Mouse (Mus musculus) hindbrain, embryonic 14.5 days (tissue): ENCODE measurements around the gene Ddc. TPM values are rescaled to one million over a fixed set of nuclear protein-coding genes. Genes with fewer than 3 reads are reported as not detected.

Source experiments
- ATAC-seq: fragments of 200-750 bp; cut with Nextera tagmentation; 2 replicates; pipeline ENCODE4 v1.8.0; 2017; ENCODE audit warnings: moderate number of reproducible peaks, mild to moderate bottlenecking, moderate TSS enrichment, moderate library complexity; ENCODE audit not compliant: low FRiP score
- DNase-seq: peaks from one replicate; pipeline ENCODE4 v3.0.0-alpha.2; 2015; ENCODE audit warnings: low spot score
- H3K27ac ChIP-seq: fragments of 300-500 bp; sonication (generic); 2 replicates; pipeline ENCODE4 v1.5.1; 2014; ENCODE audit warnings: mild to moderate bottlenecking, moderate library complexity
- H3K27me3 ChIP-seq: fragments of 300-500 bp; sonication (generic); 2 replicates; pipeline ENCODE4 v1.6.1; 2014; ENCODE audit warnings: mild to moderate bottlenecking, low read length, mixed read lengths; ENCODE audit not compliant: control insufficient read depth, insufficient read depth
- H3K36me3 ChIP-seq: fragments of 300-500 bp; sonication (generic); replicated peaks from 2 replicates; pipeline ENCODE4 v1.6.1; 2014; ENCODE audit not compliant: control insufficient read depth, insufficient read depth
- H3K4me1 ChIP-seq: fragments of 300-500 bp; sonication (generic); replicated peaks from 2 replicates; pipeline ENCODE4 v1.6.1; 2014; ENCODE audit warnings: antibody characterized with exemption, low read length, mixed read lengths; ENCODE audit not compliant: control insufficient read depth, insufficient read depth
- H3K4me2 ChIP-seq: fragments of 300-500 bp; sonication (generic); replicated peaks from 2 replicates; pipeline ENCODE4 v1.6.1; 2014; ENCODE audit warnings: mild to moderate bottlenecking, moderate library complexity
- H3K4me3 ChIP-seq: fragments of 300-500 bp; sonication (generic); replicated peaks from 2 replicates; pipeline ENCODE4 v1.5.1; 2014; ENCODE audit warnings: mild to moderate bottlenecking, low read length
- H3K9ac ChIP-seq: fragments of 300-500 bp; sonication (generic); 2 replicates; pipeline ENCODE4 v1.6.1; 2014
- H3K9me3 ChIP-seq: fragments of 300-500 bp; sonication (generic); 2 replicates; pipeline ENCODE4 v1.6.1; 2016; ENCODE audit warnings: low read length; ENCODE audit not compliant: control insufficient read depth
- WGBS: fragments of 180-500 bp; shearing (Covaris S2); extraction: QIAGEN DNeasy Blood & Tissue Kit; methylation state at CpG from one replicate; pipeline ENCODE4 v1.1.7; 2014; 5-methylcytosine and 5-hydroxymethylcytosine counted together
- polyA plus RNA-seq: library from polyadenylated mRNA; unstranded; fragments of >200 nt; fragmentation: Nextera tagmentation; extraction: Ambion mirVana; gene quantifications from 2 replicates; pipeline ENCODE4 v1.2.1, GENCODE M21; 2014

The Ddc gene
- 7.0 and 9.3 TPM in 2 replicates for polyA plus RNA-seq

GRCm38 (mm10) chr11:11897645-11898357, at the start of gene Ddc:
Gene Ddc (minus strand): TSS chr11:11898144.
- no peak for DNase-seq
- no peaks in the 10 kb centered on the region for H3K36me3 ChIP-seq
- WGBS: 76% methylated on average over 12 of the region's 12 CpGs
- no peak within 1 kb of the TSS for H3K27ac ChIP-seq
- H3K4me2 ChIP-seq: no peak within 1 kb of the TSS
- H3K4me1 ChIP-seq: no peaks in the 10 kb centered on the region
- no peaks in the 10 kb centered on the region for H3K27me3 ChIP-seq
- no peaks in the 10 kb centered on the region for H3K9me3 ChIP-seq
- no peak within 1 kb of the TSS for H3K4me3 ChIP-seq
- no peak for ATAC-seq
- no peak within 1 kb of the TSS for H3K9ac ChIP-seq

GRCm38 (mm10) chr11:11945766-11946165, 47.8 kb upstream of the Ddc start:
- H3K4me2 ChIP-seq: no peak overlapping the region
- no peak overlapping the region for H3K9ac ChIP-seq
- H3K4me3 ChIP-seq: no peak overlapping the region
- no peaks in the 10 kb centered on the region for H3K27me3 ChIP-seq
- DNase-seq (no peak), ATAC-seq (no peak)
- H3K9me3 ChIP-seq: no peaks in the 10 kb centered on the region
- H3K27ac ChIP-seq: no peak overlapping the region
- H3K4me1 ChIP-seq: no peaks in the 10 kb centered on the region
- peaks cover 26% of the 10 kb centered on the region for H3K36me3 ChIP-seq
- WGBS: 95% methylated on average over 4 of the region's 4 CpGs

- H3K9ac ChIP-seq: no peak overlapping the region
- H3K4me1 ChIP-seq: no peaks in the 10 kb centered on the region
- H3K27ac ChIP-seq: no peak overlapping the region
- H3K4me2 ChIP-seq: no peak overlapping the region
- WGBS: 98% methylated on average over 4 of the region's 4 CpGs
- DNase-seq (no peak), ATAC-seq (no peak)
- no peak overlapping the region for H3K4me3 ChIP-seq
- H3K9me3 ChIP-seq: no peaks in the 10 kb centered on the region
- peaks cover 26% of the 10 kb centered on the region for H3K36me3 ChIP-seq
- H3K27me3 ChIP-seq: no peaks in the 10 kb centered on the region
These were observed 46.9 kb upstream of the Ddc start for GRCm38 (mm10) chr11:11944814-11945213.

GRCm38 (mm10) chr11:11944082-11944349, 46.1 kb upstream of the Ddc start:
- H3K27me3 ChIP-seq: no peaks in the 10 kb centered on the region
- H3K9ac ChIP-seq: no peak overlapping the region
- no peaks in the 10 kb centered on the region for H3K9me3 ChIP-seq
- no peak for ATAC-seq
- no peak overlapping the region for H3K4me3 ChIP-seq
- no peaks in the 10 kb centered on the region for H3K4me1 ChIP-seq
- no peak for DNase-seq
- H3K4me2 ChIP-seq: no peak overlapping the region
- H3K27ac ChIP-seq: no peak overlapping the region
- H3K36me3 ChIP-seq: peaks cover 26% of the 10 kb centered on the region

GRCm38 (mm10) chr11:11943240-11944081, 45.5 kb upstream of the Ddc start:
- Histone ChIP-seq H3K36me3 (peaks cover 26% of the 10 kb centered on the region), H3K27me3 (no peaks in the 10 kb centered on the region), H3K4me3 (no peak overlapping the region), H3K9me3 (no peaks in the 10 kb centered on the region), H3K9ac (no peak overlapping the region), H3K27ac (no peak overlapping the region), H3K4me2 (no peak overlapping the region), H3K4me1 (no peaks in the 10 kb centered on the region)
- 85% methylated on average over 13 of the region's 13 CpGs for WGBS
- ATAC-seq (no peak), DNase-seq (no peak)

- 38% methylated on average over 6 of the region's 6 CpGs for WGBS
- no peak overlapping the region for H3K9ac ChIP-seq
These were observed 44.6 kb upstream of the Ddc start for GRCm38 (mm10) chr11:11942320-11943217.

GRCm38 (mm10) chr11:11940833-11941681, 43.1 kb upstream of the Ddc start:
- Histone ChIP-seq H3K4me1 (no peaks in the 10 kb centered on the region), H3K4me2 (no peak overlapping the region), H3K9me3 (no peaks in the 10 kb centered on the region), H3K4me3 (no peak overlapping the region), H3K27ac (no peak overlapping the region), H3K36me3 (peaks cover 48% of the 10 kb centered on the region), H3K27me3 (no peaks in the 10 kb centered on the region), H3K9ac (no peak overlapping the region)
- 22% methylated on average over 5 of the region's 5 CpGs for WGBS
- DNase-seq (no peak), ATAC-seq (no peak)

More at GRCm38 (mm10) chr11:11942320-11943217, 44.6 kb upstream of the Ddc start:
- Histone ChIP-seq H3K9me3 (no peaks in the 10 kb centered on the region), H3K4me3 (no peak overlapping the region), H3K4me2 (no peak overlapping the region), H3K4me1 (no peaks in the 10 kb centered on the region), H3K27me3 (no peaks in the 10 kb centered on the region), H3K27ac (no peak overlapping the region), H3K36me3 (peaks cover 34% of the 10 kb centered on the region)
- no peak for DNase-seq
- ATAC-seq: no peak

- Histone ChIP-seq H3K9ac (no peak overlapping the region), H3K27me3 (no peaks in the 10 kb centered on the region), H3K4me3 (no peak overlapping the region), H3K4me2 (no peak overlapping the region), H3K4me1 (no peaks in the 10 kb centered on the region), H3K9me3 (no peaks in the 10 kb centered on the region), H3K36me3 (peaks cover 45% of the 10 kb centered on the region), H3K27ac (no peak overlapping the region)
- ATAC-seq (no peak), DNase-seq (no peak)
- WGBS: 89% methylated on average over 3 of the region's 3 CpGs
These were observed 41.7 kb upstream of the Ddc start for GRCm38 (mm10) chr11:11939611-11940010.
